Mouse (Mus musculus) megakaryocyte, embryonic 14.5 days (primary cell): ENCODE results near the gene Nlrc4.

Experiments
- FLI1 ChIP-seq: IDR thresholded peaks from 2 replicates; pipeline ENCODE4 v1.6.1; 2012; ENCODE audit warnings: low read length, inconsistent platforms, mixed read lengths
- GATA1 ChIP-seq: IDR thresholded peaks from 3 replicates; pipeline ENCODE4 v1.6.1; 2012; ENCODE audit warnings: mixed read lengths, low read length, inconsistent platforms, borderline replicate concordance

GRCm38 (mm10) chr17:74455426-74455825 lies 3.5 kb downstream of the Nlrc4 start:
- TF ChIP-seq GATA1, result no peak
- TF ChIP-seq FLI1, result no peak
